Mouse (Mus musculus): ENCODE data around the gene Mrpl14.

The Mrpl14 gene

GRCm38 (mm10) chr17:45686093-45686619 lies at the start of gene Mrpl14:
TSS of gene Mrpl14 (plus strand) at chr17:45686322.
- DNase-seq (ENCODE audit: low read depth) = peak; percentile 91

- no peak for DNase-seq (ENCODE audit: low read depth)
Measured at GRCm38 (mm10) chr17:45638596-45639295, 47.4 kb upstream of the Mrpl14 start.

- no peak for DNase-seq (ENCODE audit: low read depth)
Measured at GRCm38 (mm10) chr17:45641981-45642380, 44.1 kb upstream of the Mrpl14 start.

GRCm38 (mm10) chr17:45642701-45643100 lies 43.4 kb upstream of the Mrpl14 start:
- peak; percentile 73 for DNase-seq (ENCODE audit: low read depth)

GRCm38 (mm10) chr17:45644185-45644584 lies 41.9 kb upstream of the Mrpl14 start:
- no peak for DNase-seq (ENCODE audit: low read depth)

- DNase-seq (ENCODE audit: low read depth) = no peak
Measured at GRCm38 (mm10) chr17:45653233-45653632, 32.9 kb upstream of the Mrpl14 start.

GRCm38 (mm10) chr17:45655820-45656219 lies 30.3 kb upstream of the Mrpl14 start:
- DNase-seq (ENCODE audit: low read depth) = peak; percentile 70

- DNase-seq (ENCODE audit: low read depth) = no peak
Measured at GRCm38 (mm10) chr17:45659225-45659624, 26.9 kb upstream of the Mrpl14 start, which contains the start of gene Capn11. TSS of gene Capn11 (minus strand) at chr17:45659325.

- DNase-seq (ENCODE audit: low read depth) = peak; percentile 64
Measured at GRCm38 (mm10) chr17:45663106-45663919, 22.8 kb upstream of the Mrpl14 start.

- no peak for DNase-seq (ENCODE audit: low read depth)
Measured at GRCm38 (mm10) chr17:45664608-45665007, 21.5 kb upstream of the Mrpl14 start.

- DNase-seq (ENCODE audit: low read depth) = no peak
Measured at GRCm38 (mm10) chr17:45666091-45666490, 20.0 kb upstream of the Mrpl14 start.

- DNase-seq (ENCODE audit: low read depth) = no peak
Measured at GRCm38 (mm10) chr17:45667481-45667880, 18.6 kb upstream of the Mrpl14 start.

GRCm38 (mm10) chr17:45667986-45668385 lies 18.1 kb upstream of the Mrpl14 start:
- no peak for DNase-seq (ENCODE audit: low read depth)

- peak; percentile 26 for DNase-seq (ENCODE audit: low read depth)
Measured at GRCm38 (mm10) chr17:45671821-45672220, 14.3 kb upstream of the Mrpl14 start.

GRCm38 (mm10) chr17:45672598-45672997 lies 13.5 kb upstream of the Mrpl14 start:
- no peak for DNase-seq (ENCODE audit: low read depth)

GRCm38 (mm10) chr17:45678106-45678505 lies 8.0 kb upstream of the Mrpl14 start:
- peak; percentile 34 for DNase-seq (ENCODE audit: low read depth)

- no peak for DNase-seq (ENCODE audit: low read depth)
Measured at GRCm38 (mm10) chr17:45680391-45680980, 5.6 kb upstream of the Mrpl14 start.

GRCm38 (mm10) chr17:45681588-45681987 lies 4.5 kb upstream of the Mrpl14 start:
- peak; percentile 39 for DNase-seq (ENCODE audit: low read depth)

- DNase-seq (ENCODE audit: low read depth) = no peak
Measured at GRCm38 (mm10) chr17:45682843-45683242, 3.3 kb upstream of the Mrpl14 start.

- no peak for DNase-seq (ENCODE audit: low read depth)
Measured at GRCm38 (mm10) chr17:45684667-45685131, 1.4 kb upstream of the Mrpl14 start.

- DNase-seq (ENCODE audit: low read depth) = no peak
Measured at GRCm38 (mm10) chr17:45685171-45686092, 690 bp upstream of the Mrpl14 start.

All from 416B (cell line).